Mouse (Mus musculus) 3T3-L1 (cell line): ENCODE data around the gene Wdr82.

Source experiments
- DNase-seq: peaks from one replicate; pipeline ENCODE4 v3.0.0-alpha.2; 2015; ENCODE audit warnings: low read depth, low spot score

Gene Wdr82

DNA sequence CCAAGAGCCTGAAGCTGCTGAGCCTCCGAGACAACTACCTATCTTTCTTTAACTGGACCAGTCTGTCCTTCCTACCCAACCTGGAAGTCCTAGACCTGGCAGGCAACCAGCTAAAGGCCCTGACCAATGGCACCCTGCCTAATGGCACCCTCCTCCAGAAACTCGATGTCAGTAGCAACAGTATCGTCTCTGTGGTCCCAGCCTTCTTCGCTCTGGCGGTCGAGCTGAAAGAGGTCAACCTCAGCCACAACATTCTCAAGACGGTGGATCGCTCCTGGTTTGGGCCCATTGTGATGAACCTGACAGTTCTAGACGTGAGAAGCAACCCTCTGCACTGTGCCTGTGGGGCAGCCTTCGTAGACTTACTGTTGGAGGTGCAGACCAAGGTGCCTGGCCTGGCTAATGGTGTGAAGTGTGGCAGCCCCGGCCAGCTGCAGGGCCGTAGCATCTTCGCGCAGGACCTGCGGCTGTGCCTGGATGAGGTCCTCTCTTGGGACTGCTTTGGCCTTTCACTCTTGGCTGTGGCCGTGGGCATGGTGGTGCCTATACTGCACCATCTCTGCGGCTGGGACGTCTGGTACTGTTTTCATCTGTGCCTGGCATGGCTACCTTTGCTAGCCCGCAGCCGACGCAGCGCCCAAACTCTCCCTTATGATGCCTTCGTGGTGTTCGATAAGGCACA, 54.9 kb downstream of the Wdr82 start:
- no peak for DNase-seq

DNA sequence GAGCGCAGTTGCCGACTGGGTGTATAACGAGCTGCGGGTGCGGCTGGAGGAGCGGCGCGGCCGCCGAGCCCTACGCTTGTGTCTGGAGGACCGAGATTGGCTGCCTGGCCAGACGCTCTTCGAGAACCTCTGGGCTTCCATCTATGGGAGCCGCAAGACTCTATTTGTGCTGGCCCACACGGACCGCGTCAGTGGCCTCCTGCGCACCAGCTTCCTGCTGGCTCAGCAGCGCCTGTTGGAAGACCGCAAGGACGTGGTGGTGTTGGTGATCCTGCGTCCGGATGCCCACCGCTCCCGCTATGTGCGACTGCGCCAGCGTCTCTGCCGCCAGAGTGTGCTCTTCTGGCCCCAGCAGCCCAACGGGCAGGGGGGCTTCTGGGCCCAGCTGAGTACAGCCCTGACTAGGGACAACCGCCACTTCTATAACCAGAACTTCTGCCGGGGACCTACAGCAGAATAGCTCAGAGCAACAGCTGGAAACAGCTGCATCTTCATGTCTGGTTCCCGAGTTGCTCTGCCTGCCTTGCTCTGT, 55.5 kb downstream of the Wdr82 start:
- DNase-seq: no peak

DNA sequence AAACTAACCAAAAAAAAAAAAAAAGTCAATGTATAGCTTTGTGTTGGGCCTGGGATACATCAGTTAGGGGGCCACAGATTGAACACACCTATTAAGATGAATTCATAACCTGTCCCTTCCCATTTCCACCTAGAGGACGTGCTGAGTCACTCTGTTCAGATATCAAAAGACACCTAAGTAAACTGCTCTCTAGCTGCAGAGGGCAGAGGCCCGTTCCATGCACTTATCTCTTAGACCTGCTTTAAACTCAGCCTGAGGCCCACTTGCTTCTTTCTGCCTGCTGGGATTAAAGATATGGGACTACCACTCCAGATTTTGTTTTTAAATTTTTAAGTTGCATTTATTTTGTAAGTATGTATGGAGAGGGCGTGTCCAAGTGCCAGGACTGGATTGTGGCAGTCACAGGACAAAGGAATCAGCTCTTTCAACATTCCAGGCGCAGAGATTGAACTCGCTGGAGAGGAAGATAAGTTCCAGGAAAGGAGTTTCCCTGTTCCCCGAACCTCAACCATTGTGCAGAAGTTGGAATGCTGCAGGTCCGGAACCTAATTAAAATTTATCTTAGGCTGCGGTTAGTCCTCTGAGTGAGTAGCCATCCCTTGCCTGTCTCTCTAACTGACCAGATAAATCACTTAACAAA, 57.2 kb downstream of the Wdr82 start:
- no peak for DNase-seq

DNA sequence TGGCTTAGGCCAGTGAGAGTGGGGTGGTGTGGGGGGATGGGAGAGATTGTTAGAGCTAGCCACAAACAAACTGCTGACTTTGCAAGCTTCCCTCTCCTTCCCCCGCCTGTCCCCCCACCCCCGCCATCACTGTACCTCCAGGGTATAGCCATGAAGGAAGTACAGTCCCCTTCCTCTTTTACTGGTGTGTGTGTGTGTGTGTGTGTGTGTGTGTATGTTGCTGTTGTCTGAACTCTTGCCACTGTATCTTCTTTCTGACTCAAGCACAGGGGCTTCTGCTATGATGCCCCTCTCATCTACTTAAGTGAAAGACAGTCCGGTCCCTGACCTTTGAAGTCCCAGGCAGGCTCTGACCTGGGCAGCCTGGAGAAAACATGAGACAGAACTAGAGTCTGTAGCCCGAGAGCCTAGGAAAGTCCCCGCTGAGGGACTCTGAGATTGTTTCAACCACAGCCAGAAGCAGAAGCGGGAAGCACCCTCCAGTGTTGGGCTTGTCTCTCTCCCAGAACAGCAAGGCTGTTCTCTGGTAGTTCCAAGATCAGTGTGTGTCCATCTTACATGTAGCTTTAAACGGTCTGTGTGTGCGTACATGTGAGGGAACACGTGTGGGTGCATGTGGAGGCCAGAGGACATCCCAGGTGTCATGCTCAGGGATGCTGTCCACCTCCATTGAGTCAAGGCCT, 59.5 kb downstream of the Wdr82 start:
- no peak for DNase-seq

DNA sequence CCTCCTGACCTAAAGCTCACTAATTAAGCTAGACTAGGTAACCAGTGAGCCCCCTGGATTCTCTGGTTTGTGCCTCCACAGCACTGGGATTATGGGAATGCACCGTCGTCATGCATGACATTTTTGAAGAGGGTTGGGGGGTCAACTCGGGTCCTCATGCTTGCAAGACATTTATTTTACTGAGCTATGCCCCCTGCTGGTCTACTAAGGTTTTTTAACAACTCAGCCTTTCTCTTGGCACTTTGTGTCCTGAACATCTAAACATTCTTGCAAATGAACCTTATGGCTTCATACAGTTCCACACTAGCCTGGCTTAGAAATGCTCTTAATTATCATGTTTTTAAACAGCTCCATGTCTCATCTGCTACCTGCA, 60.0 kb downstream of the Wdr82 start:
- no peak for DNase-seq

DNA sequence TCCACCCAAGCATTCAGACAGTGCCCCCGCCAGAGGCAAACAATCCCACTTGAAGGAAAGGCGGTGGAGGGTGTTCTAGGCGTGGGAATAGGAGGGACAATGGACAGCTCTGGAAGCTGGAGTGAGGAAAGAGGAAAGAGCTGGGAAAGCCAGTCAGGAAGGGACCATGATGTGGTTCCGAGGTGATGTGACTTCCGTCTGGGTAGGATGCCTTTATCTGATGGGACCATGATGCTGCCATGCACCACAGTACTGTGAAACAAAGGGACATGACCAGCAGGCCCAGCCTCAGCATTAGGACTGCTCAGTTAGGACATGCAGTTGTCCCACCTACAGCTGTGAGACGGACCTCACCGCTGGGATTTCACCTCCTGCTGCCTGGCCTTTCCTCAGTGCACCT, 60.5 kb downstream of the Wdr82 start:
- DNase-seq: no peak

DNA sequence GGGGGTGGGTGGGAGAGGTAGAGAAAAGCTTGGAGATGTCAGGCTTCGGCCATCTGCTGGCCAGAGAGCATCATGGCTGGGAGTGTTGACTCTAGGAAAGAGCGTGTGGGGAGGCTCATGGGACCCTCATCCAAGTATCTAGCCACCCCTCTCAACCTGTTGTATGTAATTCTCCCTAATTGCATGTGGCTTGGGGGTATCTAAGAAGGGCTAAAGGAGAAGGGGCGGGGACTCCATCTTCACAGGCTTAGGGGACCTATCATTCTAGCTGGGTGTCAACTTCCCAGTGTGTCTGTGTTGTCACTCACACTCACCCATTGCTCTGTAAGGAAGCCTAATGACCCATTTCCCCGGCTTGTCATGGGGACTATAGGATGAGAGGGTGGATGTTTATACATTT, 61.1 kb downstream of the Wdr82 start:
- no peak for DNase-seq

DNA sequence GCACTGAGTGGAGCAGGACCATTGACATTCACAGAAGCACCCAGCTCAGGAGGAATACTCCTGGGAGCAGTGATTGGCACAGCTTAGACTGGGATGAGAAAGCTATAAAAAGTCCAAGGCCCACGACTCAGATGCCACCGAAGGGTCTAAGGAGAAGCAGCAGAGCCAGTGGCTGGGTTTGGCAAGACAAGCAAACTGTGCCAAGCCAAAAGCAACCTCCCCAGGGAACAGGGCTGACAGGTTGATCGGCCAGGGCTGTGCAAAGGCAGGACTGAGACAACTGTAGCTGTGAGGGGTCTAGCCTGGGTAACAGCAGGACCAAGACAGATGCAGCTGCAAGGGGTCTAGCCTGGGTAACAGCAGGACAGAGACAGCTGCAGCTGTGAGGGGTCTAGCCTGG, 62.2 kb downstream of the Wdr82 start:
- no peak for DNase-seq

DNA sequence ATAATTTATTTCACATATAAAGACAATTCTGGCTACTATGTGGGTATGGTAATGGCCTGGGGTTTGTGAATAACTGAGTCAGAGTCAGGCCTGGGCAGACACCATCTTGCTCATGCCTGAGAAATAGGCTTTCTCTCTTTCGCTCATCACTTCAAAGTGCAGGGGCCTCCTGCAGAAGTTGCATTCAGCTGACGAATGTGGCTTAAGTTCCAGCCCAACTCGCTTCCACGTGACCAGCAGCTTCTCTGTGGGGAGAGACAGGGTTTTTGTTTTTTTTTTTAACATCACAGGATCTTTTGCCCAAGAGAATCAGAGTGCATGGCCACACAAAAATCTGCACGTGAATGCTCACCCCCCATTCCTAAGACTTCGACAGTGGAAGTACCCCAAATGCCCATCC, 63.2 kb downstream of the Wdr82 start:
- DNase-seq: no peak

DNA sequence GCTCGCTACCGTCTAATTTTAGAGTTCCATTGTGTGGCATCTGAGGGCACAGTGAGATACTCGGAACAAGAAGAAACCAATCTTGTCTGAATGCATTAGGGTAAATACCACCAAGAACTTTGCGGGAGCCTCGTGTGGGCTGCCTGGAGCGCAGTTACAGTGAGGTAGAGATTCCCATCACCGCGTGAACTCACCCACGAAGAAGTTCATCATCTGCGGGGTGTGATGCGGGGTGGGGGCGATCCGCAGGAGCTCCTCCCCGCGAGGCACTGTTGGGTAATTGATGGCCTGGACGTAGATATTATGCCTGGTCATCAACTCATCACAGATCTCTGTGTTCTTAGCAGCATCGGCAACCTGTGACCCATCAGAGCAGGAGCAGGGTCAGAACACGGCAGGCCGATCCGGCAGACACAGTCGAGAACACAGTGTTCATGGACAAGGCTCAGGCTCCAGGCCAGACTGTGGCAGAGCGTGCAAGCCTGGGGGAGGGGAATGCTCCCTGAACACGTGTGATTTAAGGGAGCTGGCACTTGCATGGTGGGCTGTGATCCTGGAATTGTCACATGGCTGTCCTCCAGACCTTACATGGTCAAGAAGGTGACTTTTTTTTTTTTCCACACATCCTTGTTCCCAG, 64.6 kb downstream of the Wdr82 start:
- DNase-seq: no peak

DNA sequence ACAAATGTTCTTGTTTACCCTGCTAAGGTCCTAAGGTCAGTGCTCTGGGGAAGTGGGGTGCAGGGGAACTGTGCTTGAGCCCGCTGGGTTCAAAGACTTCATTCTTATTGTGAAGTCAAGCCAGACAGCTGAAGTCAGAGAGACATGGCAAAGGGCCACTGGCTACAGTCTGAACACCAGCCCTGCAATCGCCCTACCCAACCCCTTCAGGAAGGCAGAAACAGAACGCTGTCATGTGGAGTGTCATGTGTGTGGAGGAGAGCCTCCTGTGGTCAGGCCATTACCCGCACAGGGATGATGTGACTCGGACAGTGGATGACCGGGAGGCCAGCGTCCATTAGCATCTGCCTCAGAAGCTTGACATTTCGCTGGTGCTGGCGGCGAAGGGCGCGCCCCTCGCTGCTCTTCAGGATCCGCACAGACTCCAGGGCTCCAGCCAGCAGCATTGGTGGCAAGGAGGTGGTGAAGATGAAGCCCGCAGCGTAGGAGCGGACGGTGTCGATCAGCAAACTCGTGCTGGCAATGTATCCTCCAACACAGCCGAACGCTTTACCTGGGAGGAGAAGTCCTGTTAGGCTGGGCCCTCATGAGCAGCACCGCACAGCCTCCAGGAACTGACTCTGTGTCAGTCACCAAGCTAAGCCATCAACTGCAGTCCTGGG, 65.6 kb downstream of the Wdr82 start:
- no peak for DNase-seq

DNA sequence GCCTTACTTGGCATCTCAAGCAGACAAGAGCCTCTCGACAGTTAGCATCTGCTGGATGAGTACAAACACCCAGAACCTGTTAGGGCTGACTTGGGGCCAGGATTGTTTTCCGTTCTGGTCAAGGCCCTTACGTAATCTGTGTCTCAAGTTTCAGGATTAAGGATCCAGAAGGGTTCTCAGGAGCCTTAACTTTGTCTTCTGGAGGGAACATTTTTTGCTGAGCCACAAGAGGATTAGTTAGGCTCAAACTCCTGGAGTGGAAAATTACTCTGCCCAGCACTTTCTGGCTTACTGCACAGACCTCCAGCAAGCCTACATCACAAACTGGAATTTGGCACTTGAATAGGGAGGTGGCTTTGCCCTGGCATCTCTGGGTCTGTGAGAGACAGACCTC, 66.1 kb downstream of the Wdr82 start:
- DNase-seq: peak; percentile 38

DNA sequence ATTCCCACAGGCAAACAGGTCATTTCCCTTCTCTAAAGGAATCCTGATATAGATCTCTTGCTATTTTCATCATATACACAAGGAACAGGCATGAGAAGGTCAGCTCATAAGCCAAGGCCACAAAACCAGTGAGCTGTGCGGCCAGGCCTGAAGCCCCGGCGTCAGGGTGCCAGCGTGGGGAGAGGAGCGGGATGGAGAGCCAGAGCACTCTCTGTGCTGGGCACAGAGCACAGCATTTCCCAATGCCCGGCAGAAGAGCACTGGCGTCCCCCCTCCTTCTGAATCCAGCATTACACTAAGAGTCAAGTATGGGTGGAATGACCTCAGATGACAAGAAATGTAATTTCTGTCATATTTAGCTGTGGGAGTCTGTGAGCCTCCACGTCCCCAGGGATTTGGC, 66.7 kb downstream of the Wdr82 start:
- DNase-seq: no peak

DNA sequence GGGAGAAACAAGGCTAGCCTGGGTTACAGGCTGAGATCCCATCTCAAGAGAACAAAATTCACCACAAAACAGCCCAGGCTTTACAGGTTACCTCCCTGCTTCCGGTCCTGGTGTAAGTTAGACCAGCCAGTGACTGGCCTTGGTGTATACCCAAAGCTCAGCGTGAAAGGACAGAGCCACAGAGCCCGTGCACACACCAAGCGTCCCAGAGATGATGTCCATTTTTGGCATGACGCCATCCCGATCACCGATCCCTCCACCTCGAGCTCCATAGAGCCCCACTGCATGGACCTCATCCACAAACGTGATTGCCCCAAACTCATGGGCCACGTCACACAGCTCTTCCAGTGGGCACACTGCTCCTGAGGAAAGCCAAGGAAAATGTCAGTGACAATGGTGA, 67.2 kb downstream of the Wdr82 start:
- DNase-seq: no peak
